Mouse (Mus musculus) liver, postnatal 0 days (tissue): Measurements from ENCODE around the gene Gys1. TPM values are rescaled to one million over a fixed set of nuclear protein-coding genes. Genes with fewer than 3 reads are reported as not detected.
"Not testable (repeated sequence)": the region's sequence is repeated elsewhere in the genome, so short reads cannot be mapped to it uniquely, and the experiment has no call there.

Experiments
- ATAC-seq: fragments of 200-750 bp; cut with Nextera tagmentation; 2 replicates; pipeline ENCODE4 v1.8.0; 2017; ENCODE audit warnings: mild to moderate bottlenecking, moderate library complexity
- DNase-seq: peaks from one replicate; pipeline ENCODE4 v3.0.0-alpha.2; 2016
- H3K27ac ChIP-seq: fragments of 300-500 bp; sonication (generic); 2 replicates; pipeline ENCODE4 v1.5.1; 2014; ENCODE audit warnings: antibody characterized with exemption, moderate library complexity, mild to moderate bottlenecking, low read depth
- H3K27me3 ChIP-seq: fragments of 300-500 bp; sonication (generic); 2 replicates; pipeline ENCODE4 v1.6.1; 2014; ENCODE audit warnings: low read length, control low read depth, mixed read lengths; ENCODE audit not compliant: insufficient read depth
- H3K36me3 ChIP-seq: fragments of 300-500 bp; sonication (generic); replicated peaks from 2 replicates; pipeline ENCODE4 v1.6.1; 2014; ENCODE audit warnings: mild to moderate bottlenecking, control low read depth, low read length, moderate library complexity, mixed read lengths; ENCODE audit not compliant: insufficient read depth
- H3K4me1 ChIP-seq: fragments of 300-500 bp; sonication (generic); 2 replicates; pipeline ENCODE4 v1.6.1; 2014; ENCODE audit warnings: antibody characterized with exemption, mild to moderate bottlenecking, control low read depth; ENCODE audit not compliant: insufficient read depth
- H3K4me2 ChIP-seq: fragments of 300-500 bp; sonication (generic); 2 replicates; pipeline ENCODE4 v1.6.1; 2014; ENCODE audit warnings: low read depth, mild to moderate bottlenecking, low read length, moderate library complexity, mixed read lengths
- H3K4me3 ChIP-seq: fragments of 300-500 bp; sonication (generic); 2 replicates; pipeline ENCODE4 v1.5.1; 2014; ENCODE audit warnings: low read depth, low read length
- H3K9ac ChIP-seq: fragments of 300-500 bp; sonication (generic); replicated peaks from 2 replicates; pipeline ENCODE4 v1.6.1; 2014; ENCODE audit warnings: mild to moderate bottlenecking, moderate library complexity
- H3K9me3 ChIP-seq: fragments of 300-500 bp; sonication (generic); 2 replicates; pipeline ENCODE4 v1.6.1; 2016; ENCODE audit warnings: mild to moderate bottlenecking, control low read depth, low read length, mixed read lengths
- CTCF ChIP-seq: sonication (generic); IDR thresholded peaks from 2 replicates; pipeline ENCODE4 v1.5.1; 2016; ENCODE audit warnings: antibody characterized with exemption, low read depth
- EP300 ChIP-seq: IDR thresholded peaks from 2 replicates; pipeline ENCODE4 v1.6.1; 2016; ENCODE audit warnings: antibody characterized with exemption, low read depth, mild to moderate bottlenecking
- WGBS: fragments of 180-500 bp; shearing (Covaris S2); extraction: QIAGEN DNeasy Blood & Tissue Kit; methylation state at CpG from one replicate; pipeline ENCODE4 v1.1.7; 2014; ENCODE audit not compliant: insufficient replicate concordance; 5-methylcytosine and 5-hydroxymethylcytosine counted together
- polyA plus RNA-seq: library from polyadenylated mRNA; unstranded; fragments of >200 nt; fragmentation: Nextera tagmentation; extraction: Ambion mirVana; gene quantifications from 2 replicates; pipeline ENCODE4 v1.2.1, GENCODE M21; 2015

Gene Gys1
- polyA plus RNA-seq, 1 experiment from 2014 or later: 3.3 TPM

DNA sequence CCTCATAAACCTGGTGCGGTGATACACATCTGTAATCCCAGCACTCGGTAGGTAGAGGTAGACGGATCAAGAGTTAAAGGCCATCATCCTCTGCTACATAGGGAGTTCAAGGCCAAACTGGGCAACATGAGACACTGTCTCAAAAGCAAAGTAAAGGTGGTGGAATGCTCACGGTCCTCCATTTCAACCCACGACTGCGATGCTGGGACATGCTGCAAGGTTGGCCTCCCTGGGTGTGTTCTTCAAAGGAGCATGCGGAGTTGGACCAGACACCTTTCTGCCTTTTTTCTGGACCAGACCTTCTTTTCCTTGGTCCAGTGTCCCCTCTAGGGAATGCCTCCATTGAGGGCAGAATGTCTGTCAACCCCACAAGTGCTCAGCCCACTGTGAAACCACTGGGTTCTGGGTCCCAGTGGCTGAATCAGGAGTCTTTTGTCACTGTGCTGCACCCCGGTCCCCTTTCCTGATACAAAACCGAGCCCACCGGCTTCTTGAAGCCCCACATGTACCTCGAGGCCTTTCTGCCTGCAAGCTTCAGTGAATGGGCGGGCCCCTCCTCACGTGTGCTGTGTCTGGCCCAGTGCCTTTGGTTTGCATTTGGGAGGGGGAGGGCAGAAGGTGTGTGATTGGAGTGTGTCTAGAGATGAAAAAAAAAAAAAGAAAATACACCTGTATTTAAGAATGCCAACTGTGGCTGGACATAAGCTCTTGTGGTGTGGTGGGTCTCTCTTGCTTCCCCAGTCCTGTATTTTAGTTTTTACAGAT lies 21.5 kb downstream of the Gys1 start:
- DNase-seq: no peak
- Histone ChIP-seq H3K4me1 (peaks cover 28% of the 10 kb centered on the region), H3K9ac (peak overlapping the region; percentile 28; the same call in 1 of the 2 replicates), H3K27ac (peak overlapping the region; percentile 98), H3K36me3 (peaks cover 28% of the 10 kb centered on the region), H3K27me3 (no peaks in the 10 kb centered on the region), H3K4me2 (peak overlapping the region; percentile 79; the same call in 1 of the 2 replicates), H3K9me3 (no peaks in the 10 kb centered on the region), H3K4me3 (no peak overlapping the region)
- TF ChIP-seq EP300 (no peak), CTCF (no peak)
- 79% methylated on average over 13 of the region's 13 CpGs for WGBS
- no peak for ATAC-seq

DNA sequence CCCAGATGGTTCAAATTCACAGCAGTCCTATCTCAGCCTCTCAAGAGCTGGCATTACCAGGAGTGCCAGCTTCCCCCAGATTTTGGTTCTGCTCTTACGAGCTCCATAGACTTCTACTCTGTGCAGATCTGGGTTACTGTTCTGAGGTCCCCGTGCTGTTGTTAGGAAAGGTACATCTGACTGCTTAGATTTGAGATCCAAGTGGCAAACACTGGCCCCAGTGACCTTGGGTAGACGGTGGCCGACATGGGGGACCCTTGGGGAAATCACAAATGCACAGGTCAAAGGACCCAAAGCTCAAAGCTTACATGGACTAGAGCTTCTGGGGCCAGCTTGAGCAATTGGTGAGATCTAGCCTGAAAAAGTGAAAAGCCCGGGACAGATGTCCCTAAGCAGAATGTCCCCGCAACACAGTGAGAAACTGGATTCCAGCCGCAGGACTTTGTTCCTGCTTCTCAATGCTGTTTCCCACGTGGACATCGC lies 22.1 kb downstream of the Gys1 start:
- DNase-seq (no peak), ATAC-seq (no peak; the same call in none of the 2 replicates)
- TF ChIP-seq CTCF (no peak), EP300 (no peak)
- H3K4me1 ChIP-seq: peaks cover 33% of the 10 kb centered on the region
- peak overlapping the region; percentile 28 for H3K9ac ChIP-seq
- H3K4me3 ChIP-seq: peak overlapping the region; percentile 68; the same call in 1 of the 2 replicates
- H3K36me3 ChIP-seq: peaks cover 30% of the 10 kb centered on the region
- H3K27ac ChIP-seq: peak overlapping the region; percentile 98
- H3K9me3 ChIP-seq: no peaks in the 10 kb centered on the region
- peak overlapping the region; percentile 79 for H3K4me2 ChIP-seq
- WGBS: 48% methylated on average over 9 of the region's 9 CpGs
- no peaks in the 10 kb centered on the region for H3K27me3 ChIP-seq

- peak; percentile 72 for TF ChIP-seq EP300
- TF ChIP-seq CTCF: no peak
- DNase-seq: peak; percentile 65
- peak overlapping the region; percentile 77 for H3K9ac ChIP-seq
- peak overlapping the region; percentile 98 for H3K27ac ChIP-seq
- no peaks in the 10 kb centered on the region for H3K9me3 ChIP-seq
- no peaks in the 10 kb centered on the region for H3K27me3 ChIP-seq
- 29% methylated on average over 9 of the region's 10 CpGs for WGBS
- H3K4me2 ChIP-seq: peak overlapping the region; percentile 79
- H3K4me3 ChIP-seq: peak overlapping the region; percentile 68
- ATAC-seq: peak; percentile 35
- peaks cover 31% of the 10 kb centered on the region for H3K36me3 ChIP-seq
- peaks cover 34% of the 10 kb centered on the region for H3K4me1 ChIP-seq
Measured at GRCm38 (mm10) chr7:45457204-45458060, 22.8 kb downstream of the Gys1 start.

GRCm38 (mm10) chr7:45458748-45459563 lies 24.3 kb downstream of the Gys1 start:
- Histone ChIP-seq H3K9ac (peak overlapping the region; percentile 77), H3K4me3 (peak overlapping the region; percentile 68), H3K4me2 (peak overlapping the region; percentile 79), H3K9me3 (no peaks in the 10 kb centered on the region), H3K27ac (peak overlapping the region; percentile 98), H3K27me3 (no peaks in the 10 kb centered on the region), H3K4me1 (peaks cover 34% of the 10 kb centered on the region), H3K36me3 (peaks cover 40% of the 10 kb centered on the region)
- under 1% methylated on average over 41 of the region's 43 CpGs for whole genome bisulfite sequencing
- TF ChIP-seq EP300 (no peak; the same call in 1 of the 2 replicates), CTCF (no peak)
- peak; percentile 90 for DNase-seq
- ATAC-seq: peak; percentile 51

GRCm38 (mm10) chr7:45459564-45460140 lies 25.0 kb downstream of the Gys1 start, which contains the start of gene Ftl1:
Ftl1 (minus strand) TSS chr7:45459884.
- peaks cover 40% of the 10 kb centered on the region for H3K36me3 ChIP-seq
- TF ChIP-seq EP300: peak; percentile 51
- DNase-seq (peak; percentile 96), ATAC-seq (peak; percentile 87)
- peak within 1 kb of the TSS; percentile 77 for H3K9ac ChIP-seq
- H3K9me3 ChIP-seq, H3K27me3 ChIP-seq: not testable (repeated sequence)
- H3K4me3 ChIP-seq: peak within 1 kb of the TSS; percentile 68
- H3K27ac ChIP-seq: peak within 1 kb of the TSS; percentile 98
- H3K4me1 ChIP-seq: peaks cover 34% of the 10 kb centered on the region
- peak within 1 kb of the TSS; percentile 79 for H3K4me2 ChIP-seq
- under 1% methylated on average over 27 of the region's 37 CpGs for WGBS
